Mouse (Mus musculus) c-Kit-positive CD71-positive TER-119-positive erythroid progenitor cells, embryonic 14.5 days (primary cell): ENCODE results near the gene Ift81.
A peak's percentile ranks its signal among the peaks of the same experiment; 100 is the strongest.
"Not testable (repeated sequence)": the region's sequence is repeated elsewhere in the genome, so short reads cannot be mapped to it uniquely, and the experiment has no call there.

Experiments
- DNase-seq: peaks from one replicate; pipeline ENCODE4 v3.0.0-alpha.2; 2013; ENCODE audit warnings: low spot score

Ift81 gene

DNA sequence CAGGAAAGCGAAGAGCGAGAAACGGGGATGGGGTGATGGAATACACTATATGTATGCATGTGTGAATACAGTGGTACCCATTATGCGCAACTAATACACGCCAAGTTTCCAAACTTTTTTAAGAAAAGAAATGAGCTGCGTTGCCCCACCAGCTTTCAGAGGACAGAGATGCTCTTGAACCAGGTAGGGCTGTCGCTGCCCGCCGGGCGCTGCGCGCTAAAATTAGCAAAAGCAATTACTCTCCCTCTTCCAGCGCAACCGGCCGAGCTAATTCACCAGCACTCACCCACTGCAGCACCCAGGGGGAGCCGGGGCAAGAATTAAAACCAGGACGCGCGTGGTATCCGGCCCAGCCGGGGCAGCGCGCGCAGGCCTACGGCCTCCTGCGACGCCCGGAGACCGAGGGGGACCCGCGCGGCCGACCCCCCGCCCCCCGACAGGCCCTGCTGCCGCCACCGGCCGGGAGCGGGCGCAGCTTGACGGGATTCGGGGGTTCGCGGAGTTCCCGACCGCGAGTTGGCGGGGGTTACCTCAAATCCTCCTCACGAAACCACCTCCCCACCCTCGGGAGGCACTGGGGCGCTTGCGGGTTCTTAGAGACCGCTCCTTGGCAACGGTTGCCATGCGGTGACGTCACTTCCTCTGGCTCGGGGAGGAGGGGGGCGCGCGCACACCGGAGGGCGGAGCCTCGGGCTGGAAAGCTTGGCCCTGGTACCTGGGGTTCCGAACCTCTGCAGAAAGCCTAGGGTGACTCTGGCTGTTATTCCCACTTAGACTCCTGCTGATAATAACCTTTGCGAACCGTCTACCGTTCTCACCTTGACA lies at the start of gene Ift81:
Ift81 (minus strand) TSS at position 611 of the 825 bp plus-strand sequence.
- DNase-seq, result peak; percentile 85

DNA sequence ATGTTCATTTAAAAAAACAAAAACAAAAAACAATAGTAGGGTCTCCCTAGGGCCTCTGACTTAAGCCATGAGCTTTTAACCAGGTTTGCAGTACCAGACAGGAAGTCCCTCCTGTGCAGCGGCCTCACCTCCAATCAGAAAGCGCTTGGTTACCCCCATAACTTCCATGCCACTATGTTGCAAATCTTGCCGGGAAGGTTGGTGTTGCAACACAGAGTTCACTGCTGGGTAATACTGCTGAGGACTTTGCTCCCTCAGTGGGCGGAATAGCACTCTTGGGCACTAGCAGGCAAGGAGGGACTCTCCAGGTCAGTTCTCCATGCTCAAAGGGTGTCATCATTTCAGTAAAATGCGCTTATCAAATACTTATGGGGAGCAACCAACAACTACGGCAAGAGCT lies 48.2 kb upstream of the Ift81 start:
- DNase-seq, result no peak

DNA sequence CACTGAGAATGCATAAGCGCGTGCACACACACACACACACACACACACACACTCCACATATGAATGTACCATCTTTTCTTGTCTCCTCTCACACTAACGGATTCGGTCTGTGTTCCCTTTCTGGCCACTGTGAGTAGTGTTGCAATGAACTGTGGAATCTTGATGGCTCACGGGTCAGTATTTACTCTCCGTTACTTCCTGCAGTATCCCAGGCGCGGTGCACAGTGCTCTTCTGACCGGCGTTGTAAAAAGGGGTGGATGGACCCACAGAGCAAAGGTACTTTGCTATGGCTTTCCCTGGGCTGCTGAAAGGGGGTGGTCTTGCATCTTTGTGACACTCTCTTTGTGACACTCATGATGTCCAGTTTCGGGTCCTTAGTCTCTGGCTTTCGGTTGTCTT lies 42.5 kb upstream of the Ift81 start:
- DNase-seq, result no peak

DNA sequence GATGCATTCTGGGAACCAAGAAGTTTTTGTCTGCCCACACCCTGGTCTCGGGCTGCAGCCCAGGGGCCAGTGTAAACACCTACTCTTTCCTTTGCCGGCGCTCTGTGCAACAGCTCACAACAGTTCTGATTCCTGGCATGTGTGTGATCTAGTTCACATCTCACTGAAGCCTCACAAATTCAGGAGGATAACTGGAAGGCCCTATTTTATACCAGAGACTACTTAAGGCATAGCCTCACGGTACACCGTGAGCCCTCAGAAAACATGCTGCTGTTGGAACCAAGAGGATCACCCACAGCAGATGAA lies 39.9 kb upstream of the Ift81 start:
- no peak for DNase-seq

DNA sequence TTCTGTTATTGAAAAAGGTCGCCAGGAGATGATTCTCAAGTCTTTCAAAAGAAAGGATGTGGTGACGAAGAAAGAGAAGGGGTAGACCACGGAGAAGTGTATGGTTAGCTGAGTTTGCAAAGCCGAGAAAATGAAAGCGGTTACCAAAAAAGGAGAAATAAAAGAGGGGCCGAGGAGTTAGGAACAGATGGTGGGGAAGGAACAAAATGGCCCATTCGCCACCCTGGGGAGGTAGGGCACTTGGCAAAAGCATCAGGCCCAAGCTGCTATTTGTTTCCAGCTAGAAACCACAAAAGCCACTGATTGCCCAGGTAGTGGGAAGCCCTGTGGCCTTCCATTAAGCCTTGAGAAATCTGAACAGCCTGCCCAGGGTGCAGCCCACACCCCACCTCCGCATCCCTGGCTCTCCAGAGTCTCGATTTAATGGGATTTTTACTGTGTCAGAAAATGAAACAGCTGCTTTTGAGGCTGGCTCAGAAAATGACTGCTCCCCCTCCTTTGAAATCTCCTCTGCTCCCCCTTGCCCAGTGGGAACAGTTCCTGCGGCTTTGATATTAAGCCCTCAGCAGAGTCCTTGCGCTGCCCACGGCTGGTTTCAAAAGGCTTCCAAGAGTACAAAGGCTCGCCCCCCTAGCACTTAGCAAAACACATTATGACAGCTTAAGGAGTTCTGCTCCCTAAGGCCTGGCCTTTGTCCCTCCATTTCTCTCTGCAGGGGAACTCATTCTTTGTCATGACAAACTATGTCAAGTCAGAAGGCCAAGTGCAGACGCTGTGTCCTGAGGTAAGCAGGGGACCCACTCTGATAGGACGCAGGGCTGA lies 39.3 kb upstream of the Ift81 start:
- DNase-seq, result no peak

DNA sequence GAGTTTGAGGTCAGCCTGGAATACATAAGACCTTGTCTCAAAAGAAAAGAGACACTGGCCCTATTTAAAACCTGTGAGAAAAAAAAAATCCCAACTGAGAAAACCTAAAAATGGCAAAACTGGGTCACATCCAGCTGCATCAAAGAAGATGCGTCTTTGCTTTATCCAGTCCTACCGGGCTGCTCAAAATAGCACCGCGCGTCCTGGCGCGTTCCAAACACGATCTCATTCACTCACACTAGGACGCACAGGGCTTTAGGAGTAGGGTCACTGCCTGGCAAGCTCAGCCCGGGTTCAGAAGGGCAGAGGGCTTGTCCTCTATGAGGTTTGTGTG lies 38.8 kb upstream of the Ift81 start:
- no peak for DNase-seq

DNA sequence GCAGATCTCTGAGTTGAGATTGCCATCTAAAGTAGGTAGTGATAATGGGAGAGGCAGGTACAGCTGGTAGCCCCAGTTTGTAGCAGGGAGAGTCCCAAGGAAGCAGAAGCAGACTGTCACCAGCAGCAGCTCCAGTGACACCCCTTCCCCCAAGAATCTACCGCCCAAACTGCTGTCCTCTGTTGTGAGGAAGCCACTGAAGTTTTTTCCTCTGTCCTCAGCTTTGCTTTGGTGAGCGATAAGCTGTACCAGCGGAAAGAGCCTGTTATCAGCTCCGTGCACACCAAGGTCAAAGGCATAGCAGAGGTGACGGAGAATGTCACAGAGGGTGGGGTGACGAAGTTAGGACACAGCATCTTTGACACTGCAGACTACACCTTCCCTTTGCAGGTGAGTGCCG lies 38.2 kb upstream of the Ift81 start:
- peak; percentile 71 for DNase-seq

DNA sequence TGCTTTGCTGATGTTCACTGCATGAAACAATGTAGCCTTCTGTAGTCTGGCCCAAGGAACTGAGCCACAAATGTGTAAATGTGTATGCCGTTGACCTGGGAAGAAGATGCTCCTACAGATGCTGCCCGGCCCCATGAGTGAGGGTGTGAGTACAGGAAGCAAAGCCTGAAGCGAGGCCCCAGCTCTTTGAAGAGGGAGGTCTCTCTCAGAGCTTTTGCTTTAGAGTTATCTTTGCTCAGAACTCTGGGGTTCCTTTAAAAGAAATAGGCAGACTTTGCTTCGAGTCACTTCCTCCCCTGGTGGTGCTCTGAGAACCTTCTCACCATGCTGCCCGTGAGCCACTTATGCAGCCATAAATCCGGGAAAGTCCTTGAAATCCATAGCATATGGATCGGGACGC lies 35.8 kb upstream of the Ift81 start:
- no peak for DNase-seq

DNA sequence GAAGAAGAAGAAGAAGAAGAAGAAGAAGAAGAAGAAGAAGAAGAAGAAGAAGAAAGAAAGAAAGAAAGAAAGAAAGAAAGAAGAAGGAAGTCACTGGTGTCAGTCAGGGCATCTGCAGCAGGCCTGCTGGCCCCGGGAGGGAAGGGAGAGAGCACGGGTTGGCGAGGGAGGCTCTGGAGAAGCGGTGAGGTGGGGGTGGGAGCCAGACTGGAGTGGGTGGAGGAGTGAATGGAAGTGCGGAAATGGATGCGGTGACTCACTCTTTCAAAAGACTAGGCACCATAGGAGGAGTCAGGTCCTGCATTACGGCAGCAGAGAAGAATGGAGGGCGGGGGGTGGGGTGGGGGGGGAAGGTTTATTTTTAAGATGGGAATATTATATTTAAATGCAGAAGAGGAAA lies 34.9 kb upstream of the Ift81 start:
- DNase-seq, result no peak

DNA sequence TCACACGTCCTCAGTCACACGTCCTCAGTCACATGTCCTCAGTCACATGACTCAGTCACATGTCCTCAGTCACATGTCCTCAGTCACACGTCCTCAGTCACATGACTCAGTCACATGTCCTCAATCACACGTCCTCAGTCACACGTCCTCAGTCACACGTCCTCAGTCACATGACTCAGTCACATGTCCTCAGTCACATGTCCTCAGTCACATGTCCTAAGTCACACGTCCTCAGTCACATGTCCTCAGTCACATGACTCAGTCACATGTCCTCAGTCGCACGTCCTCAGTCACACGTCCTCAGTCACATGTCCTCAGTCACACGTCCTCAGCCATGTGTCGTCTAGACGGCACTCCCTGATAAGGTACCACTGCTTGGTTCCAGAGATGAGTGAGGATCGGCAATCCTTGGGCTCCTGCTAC lies 33.6 kb upstream of the Ift81 start:
- not testable (repeated sequence) for DNase-seq

DNA sequence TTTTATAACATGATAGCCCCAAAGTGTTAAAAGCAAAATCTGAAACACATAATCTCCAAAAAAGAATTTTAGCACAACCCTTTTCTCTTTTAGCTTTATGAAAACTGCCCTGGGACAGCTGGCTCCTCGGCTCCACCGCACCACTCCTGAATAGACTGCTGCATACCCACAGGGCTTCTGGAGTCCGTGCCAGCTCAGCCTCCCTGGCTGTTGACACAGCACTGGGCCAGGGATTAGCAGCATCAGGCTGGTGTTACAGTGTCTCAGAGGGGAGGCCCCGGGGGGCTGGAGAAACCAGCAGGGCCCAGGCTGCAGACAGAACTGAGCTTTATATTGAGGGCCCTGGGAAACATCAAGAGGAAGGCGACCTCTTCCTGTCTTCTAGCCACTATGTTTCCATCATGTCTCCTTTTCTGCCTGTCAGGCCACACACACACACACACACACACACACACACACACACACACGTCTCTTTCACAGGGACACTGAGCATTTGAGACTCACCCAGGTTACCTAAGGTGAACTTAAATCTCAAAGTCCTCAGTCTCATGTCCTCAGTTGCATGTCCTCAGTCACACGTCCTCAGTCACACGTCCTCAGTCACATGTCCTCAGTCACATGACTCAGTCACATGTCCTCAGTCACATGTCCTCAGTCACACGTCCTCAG lies 33.1 kb upstream of the Ift81 start:
- no peak for DNase-seq

DNA sequence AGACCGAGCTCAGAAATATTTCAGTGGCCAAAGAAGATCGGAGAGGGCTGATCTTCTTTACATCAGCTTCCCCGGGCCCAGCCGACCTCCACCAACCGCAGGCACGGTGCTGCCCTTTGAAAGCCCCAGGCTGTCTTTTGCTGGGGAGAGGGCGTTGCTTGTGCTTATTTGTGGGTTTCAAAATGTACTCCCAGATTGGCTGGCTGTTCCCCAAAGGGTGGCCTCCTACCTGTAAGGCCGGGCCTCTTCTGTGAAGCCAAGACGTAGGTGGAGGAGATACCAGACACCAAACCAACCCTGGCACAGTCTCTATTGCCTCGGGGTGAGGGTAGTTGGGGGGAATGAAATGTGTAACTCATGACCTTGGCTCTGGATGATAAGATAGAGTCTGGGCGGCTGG lies 31.7 kb upstream of the Ift81 start:
- no peak for DNase-seq

DNA sequence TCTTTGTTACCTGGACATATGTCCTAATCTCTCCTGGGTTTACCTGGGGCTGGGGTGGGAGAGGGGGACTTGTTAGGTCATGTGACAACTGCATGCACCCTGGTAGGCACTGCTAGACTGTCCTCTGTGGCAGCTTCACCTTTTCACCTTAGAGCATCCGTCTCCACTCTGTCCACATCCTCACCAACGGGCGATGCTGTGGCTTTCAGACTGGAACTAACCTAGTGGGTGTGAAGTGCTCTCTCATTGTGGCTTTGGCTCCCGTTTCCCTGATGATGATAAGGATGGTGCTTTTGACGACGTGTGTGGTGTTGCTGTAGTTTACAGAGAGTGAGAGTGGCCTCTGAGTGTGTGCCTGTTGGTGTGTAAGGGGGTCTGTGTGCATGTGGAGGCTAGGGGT lies 31.0 kb upstream of the Ift81 start:
- DNase-seq, result no peak

DNA sequence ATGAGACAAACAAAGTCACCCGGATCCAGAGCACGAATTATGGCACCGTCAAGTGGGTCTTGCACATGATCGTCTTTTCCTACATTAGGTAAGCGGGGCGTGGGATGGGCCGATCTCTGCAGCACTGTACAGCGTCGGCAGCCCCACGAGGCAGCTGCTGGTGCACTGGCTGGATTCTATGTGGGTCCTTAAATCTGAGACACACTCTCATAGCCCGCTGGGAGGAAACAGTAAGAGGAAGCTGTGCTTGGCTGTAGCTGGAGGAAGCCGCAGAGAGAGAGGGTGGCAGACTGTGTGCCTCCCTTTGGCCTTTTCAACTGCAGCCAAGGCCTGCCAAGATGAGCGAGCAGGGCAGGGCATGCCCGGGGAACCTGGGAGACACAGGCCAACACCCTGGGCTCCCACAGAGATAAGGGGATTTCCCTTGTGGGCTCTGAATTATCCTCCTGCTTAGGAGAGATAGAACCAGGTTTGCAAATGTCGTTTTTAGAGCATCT lies 29.8 kb upstream of the Ift81 start:
- DNase-seq, result peak; percentile 26

DNA sequence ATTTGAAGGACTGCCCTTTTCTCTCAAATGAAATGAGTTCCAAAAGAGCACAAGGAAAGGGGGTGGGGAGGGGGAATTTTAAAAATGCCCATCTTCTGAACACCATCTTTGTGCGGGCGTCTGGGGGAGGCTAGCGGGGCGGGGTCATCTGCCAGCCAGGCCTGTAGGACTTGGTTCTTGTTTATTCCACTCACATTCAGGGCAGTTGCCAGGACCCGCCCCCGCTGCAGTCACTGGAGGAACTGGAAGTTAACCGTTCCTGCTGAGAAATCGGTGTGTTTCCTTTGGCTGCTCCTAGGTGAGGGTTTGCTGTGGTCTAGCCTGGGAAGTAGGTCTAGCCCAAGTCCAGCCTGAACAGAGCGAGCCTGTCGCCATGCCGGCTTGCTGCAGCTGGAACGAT lies 29.4 kb upstream of the Ift81 start, which contains the start of gene P2rx7:
P2rx7 (plus strand) TSS at position 211 of the 400 bp plus-strand sequence.
- no peak for DNase-seq

DNA sequence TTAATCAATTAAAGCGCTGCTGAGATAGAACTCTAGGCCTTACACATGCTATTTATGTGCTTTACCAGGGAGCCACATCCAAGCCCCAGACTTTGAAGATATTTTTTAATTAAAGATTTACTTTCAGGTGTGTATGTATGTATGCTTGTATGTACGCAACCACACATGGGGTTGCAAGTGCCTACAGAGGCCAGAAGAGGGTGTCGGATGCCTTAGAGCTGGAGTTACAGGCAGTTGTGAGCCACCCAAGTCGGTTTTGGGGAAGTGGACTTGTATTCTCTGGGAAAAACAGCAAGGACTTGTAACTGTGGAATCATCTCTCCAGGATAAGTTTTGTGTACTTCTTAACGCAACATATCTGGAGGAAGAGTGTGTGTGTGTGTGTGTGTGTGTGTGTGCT lies 25.7 kb upstream of the Ift81 start:
- DNase-seq, result no peak

DNA sequence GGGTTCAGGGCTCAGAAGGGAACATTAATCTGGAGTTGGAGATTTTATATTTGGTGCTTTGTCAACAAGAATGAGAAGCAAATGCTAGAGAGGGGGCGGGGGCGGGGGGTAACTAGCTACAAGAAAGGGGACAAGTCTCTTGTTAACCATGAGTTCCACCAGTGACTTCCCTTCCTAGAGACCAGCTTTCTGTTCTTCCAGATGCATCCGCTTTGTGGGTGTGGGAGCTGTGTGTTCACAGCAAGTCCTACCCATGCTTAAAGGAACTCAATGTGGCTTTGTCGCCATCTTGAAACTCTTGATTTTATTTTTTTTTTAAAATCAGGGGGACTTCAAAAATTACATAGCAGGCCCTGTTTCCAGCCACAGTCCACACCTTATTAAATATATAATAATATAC lies 25.2 kb upstream of the Ift81 start:
- no peak for DNase-seq

DNA sequence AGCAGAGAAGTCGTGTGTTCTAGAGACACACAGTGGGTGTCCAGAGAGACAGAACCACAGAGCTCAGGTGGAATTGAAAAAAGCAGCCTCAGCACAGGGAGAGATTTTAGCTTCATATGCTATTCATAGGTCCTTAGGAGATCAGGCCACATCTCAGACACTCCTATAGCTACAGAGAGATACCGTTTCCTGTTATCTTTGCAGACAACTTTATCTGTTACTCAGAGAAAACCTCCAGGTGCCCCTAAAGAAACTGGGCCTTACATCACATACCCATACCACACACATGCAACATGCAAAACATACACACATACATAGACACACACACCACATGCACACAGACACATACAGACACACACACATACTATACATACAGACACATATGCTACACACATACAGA lies 24.0 kb upstream of the Ift81 start:
- no peak for DNase-seq

DNA sequence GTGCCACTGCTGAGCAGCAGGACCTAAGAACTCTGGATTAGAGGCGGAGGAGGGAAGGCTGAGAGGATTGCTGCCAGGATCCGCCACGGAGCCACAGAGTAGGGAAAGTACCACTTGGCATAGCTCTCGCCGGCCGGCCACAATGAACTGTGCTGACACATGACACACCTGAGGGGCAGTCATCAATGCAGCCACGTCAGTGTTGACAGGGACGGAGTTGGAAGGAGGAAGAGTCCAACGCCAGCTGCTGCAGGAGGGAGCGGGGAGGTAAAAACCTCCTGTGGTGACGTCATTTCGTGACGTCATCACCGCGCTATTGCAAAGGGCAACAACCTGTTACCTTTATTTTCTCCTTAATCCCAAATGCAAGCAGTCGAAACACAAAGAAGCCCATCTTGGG lies 22.6 kb upstream of the Ift81 start:
- DNase-seq, result no peak

DNA sequence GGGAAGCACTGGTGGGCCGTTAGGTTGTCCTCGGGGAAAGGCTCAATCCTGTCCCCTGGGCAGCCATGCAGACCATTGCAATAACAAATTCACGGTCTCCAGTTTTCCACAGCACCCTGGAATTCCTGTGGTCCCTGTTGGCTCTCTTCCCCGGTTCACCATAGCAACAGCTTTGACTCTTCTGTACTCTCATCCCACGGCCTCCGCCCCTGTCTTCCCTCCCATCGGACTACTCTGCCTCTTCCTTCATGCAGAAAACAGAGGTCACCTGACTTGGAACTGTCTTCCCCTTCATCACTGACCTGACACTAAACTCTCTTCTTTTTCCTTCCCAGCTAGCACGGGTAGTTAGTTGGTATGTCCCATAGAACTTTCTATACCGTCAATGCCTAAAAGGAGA lies 22.0 kb upstream of the Ift81 start:
- DNase-seq, result no peak

DNA sequence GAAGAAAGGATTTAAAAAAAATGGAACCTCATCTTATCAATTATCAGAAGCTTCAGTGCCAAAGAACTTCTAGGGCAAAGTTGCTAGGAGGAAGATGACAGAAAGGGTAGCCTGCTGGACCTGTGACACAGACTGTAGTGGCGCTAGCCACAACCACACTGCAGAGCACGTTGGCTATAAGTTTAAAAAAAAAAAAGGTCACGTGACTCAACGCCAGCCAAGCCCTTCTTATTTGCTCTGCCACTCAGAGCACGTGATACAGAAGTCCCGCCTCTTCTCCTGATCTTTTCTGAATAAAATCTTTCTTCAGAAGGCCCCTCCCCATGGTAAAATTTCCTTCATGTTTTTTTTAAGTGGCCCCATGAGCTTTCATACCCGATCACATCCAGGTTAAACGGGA lies 20.9 kb upstream of the Ift81 start:
- no peak for DNase-seq

DNA sequence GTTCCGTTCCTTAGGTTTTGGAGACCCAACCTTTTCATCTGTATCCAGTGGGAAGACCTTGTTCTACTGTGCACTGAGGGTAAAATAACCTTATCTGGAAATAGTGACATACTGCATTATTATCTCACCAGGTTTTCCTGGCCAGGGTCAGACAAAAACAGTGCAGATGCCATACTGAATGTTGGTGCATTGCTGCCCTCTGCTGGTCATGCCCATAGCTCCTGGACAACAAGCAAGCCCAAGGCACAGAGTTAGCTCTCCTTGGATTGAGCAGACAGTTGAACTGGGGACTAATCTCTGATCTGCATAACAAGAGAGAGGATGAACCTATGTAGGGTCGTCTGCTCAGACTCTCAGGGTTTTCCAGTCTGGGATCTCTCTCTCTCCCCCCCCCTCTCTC lies 12.9 kb upstream of the Ift81 start:
- DNase-seq, result peak; percentile 75
